Mouse (Mus musculus): ENCODE measurements around the gene Pyroxd1. TPM values are rescaled to one million over a fixed set of nuclear protein-coding genes. Genes with fewer than 3 reads are reported as not detected.
A peak's percentile ranks its signal among the peaks of the same experiment; 100 is the strongest.

Pyroxd1 gene
- polyA plus RNA-seq (2015; fragmentation: Nextera tagmentation; extraction: Ambion mirVana) = 15.8 and 16.7 TPM in 2 replicates

GRCm38 (mm10) chr6:142345440-142346038 lies at the start of gene Pyroxd1:
TSS of gene Pyroxd1 (plus strand) at chr6:142345654.
- Histone ChIP-seq H3K9ac (peak within 1 kb of the TSS; percentile 65), H3K9me3 (no peaks in the 10 kb centered on the region), H3K27ac (peak within 1 kb of the TSS; percentile 88), H3K4me1 (no peaks in the 10 kb centered on the region), H3K27me3 (no peaks in the 10 kb centered on the region), H3K4me2 (peak within 1 kb of the TSS; percentile 49), H3K4me3 (peak within 1 kb of the TSS; percentile 89), H3K36me3 (peaks cover 18% of the 10 kb centered on the region)
- under 1% methylated on average over 47 of the region's 48 CpGs for WGBS
- peak; percentile 91 for ATAC-seq (ENCODE audit: insufficient number of reproducible peaks, low FRiP score, low TSS enrichment, low read depth)

DNA sequence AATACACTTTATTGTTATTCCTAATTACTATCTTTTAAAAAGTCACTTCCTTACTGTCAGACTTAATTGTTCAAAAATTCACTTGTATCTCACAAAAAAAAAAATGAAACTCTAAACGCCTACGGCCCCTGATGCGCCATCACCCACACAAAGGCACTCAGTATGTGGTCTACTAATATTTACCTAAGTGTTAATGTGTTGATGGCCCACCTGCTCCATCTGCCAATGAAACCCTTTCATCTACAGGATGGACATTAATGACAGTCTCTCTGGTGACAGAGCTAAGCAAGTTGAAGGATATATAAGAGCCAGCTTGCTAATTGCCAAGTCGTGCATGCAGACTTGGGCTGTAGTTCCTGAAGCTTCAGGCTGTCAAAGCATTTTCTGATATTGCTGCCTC lies 47.4 kb upstream of the Pyroxd1 start, which contains the start of gene Iapp:
TSS of gene Iapp (plus strand) at position 326 of the 400 bp plus-strand sequence.
- no peak for ATAC-seq (ENCODE audit: insufficient number of reproducible peaks, low FRiP score, low TSS enrichment, low read depth)

DNA sequence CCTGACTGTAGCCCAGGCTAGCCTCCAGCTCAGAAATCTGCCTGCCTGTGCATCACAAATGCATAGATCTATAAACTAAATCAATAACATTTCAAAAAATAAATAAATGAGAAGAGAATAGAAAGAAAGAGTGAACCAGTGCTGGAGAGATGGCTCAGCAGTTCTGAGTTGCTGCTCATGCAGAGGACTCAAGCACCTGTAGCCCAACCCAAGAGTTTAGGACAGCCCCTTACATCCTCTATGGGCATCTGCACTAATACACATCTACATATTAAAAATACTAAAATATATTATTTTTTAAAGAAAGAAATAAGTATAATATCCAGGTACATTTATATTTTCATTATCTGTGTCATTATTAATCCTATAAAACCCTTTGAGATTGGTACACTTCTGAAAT lies 40.4 kb upstream of the Pyroxd1 start:
- Histone ChIP-seq H3K4me1 (no peaks in the 10 kb centered on the region), H3K27me3 (no peaks in the 10 kb centered on the region), H3K9ac (no peak overlapping the region), H3K27ac (no peak overlapping the region), H3K4me3 (no peak overlapping the region), H3K9me3 (no peaks in the 10 kb centered on the region), H3K36me3 (no peaks in the 10 kb centered on the region), H3K4me2 (no peak overlapping the region)
- ATAC-seq (ENCODE audit: insufficient number of reproducible peaks, low FRiP score, low TSS enrichment, low read depth) = no peak

More for the DNA sequence above, 47.4 kb upstream of the Pyroxd1 start, which contains the start of gene Iapp:
- Histone ChIP-seq H3K27me3 (no peaks in the 10 kb centered on the region), H3K27ac (no peak within 1 kb of the TSS), H3K9ac (no peak within 1 kb of the TSS), H3K9me3 (no peaks in the 10 kb centered on the region), H3K4me1 (no peaks in the 10 kb centered on the region), H3K4me3 (no peak within 1 kb of the TSS), H3K36me3 (no peaks in the 10 kb centered on the region), H3K4me2 (no peak within 1 kb of the TSS)
- WGBS = 54% methylated on average over 4 of the region's 4 CpGs

- H3K9me3 ChIP-seq = no peaks in the 10 kb centered on the region
- H3K4me1 ChIP-seq = no peaks in the 10 kb centered on the region
- H3K4me3 ChIP-seq = no peak overlapping the region
- no peak overlapping the region for H3K27ac ChIP-seq
- H3K27me3 ChIP-seq = no peaks in the 10 kb centered on the region
- 84% methylated on average over 5 of the region's 5 CpGs for WGBS
- peak; percentile 48; the same call in 1 of the 2 replicates for ATAC-seq (ENCODE audit: insufficient number of reproducible peaks, low FRiP score, low TSS enrichment, low read depth)
- H3K36me3 ChIP-seq = no peaks in the 10 kb centered on the region
- H3K9ac ChIP-seq = no peak overlapping the region
- H3K4me2 ChIP-seq = no peak overlapping the region
Observed at GRCm38 (mm10) chr6:142314285-142314684, 31.2 kb upstream of the Pyroxd1 start.

DNA sequence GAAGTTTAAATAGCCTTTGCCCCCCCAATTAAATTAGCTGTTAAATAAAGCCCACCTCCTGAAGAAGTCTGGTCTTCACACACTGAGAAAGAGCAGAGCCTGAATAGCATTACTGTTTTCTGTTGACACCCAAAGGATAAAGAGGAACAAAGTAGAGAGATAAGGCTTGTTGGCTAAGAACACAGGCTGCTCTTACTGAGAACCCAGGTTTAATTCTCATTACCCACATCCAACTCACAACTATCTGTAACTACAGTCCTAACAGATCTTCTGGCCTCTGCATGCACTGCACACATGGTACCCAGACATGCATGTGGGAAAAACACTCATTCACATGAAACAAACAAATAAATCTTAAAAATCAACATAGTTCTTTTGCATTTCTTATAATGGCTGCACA lies 28.3 kb upstream of the Pyroxd1 start:
- no peak overlapping the region for H3K4me2 ChIP-seq
- no peak for ATAC-seq (ENCODE audit: insufficient number of reproducible peaks, low FRiP score, low TSS enrichment, low read depth)
- H3K27ac ChIP-seq = no peak overlapping the region
- H3K4me3 ChIP-seq = no peak overlapping the region
- H3K27me3 ChIP-seq = no peaks in the 10 kb centered on the region
- H3K9ac ChIP-seq = no peak overlapping the region
- H3K4me1 ChIP-seq = no peaks in the 10 kb centered on the region
- no peaks in the 10 kb centered on the region for H3K9me3 ChIP-seq
- no peaks in the 10 kb centered on the region for H3K36me3 ChIP-seq

- WGBS = 33% methylated on average over 4 of the region's 4 CpGs
- Histone ChIP-seq H3K9me3 (no peaks in the 10 kb centered on the region), H3K4me3 (no peak within 1 kb of the TSS), H3K4me2 (no peak within 1 kb of the TSS), H3K36me3 (no peaks in the 10 kb centered on the region), H3K27me3 (no peaks in the 10 kb centered on the region), H3K27ac (no peak within 1 kb of the TSS), H3K4me1 (no peaks in the 10 kb centered on the region), H3K9ac (no peak within 1 kb of the TSS)
- no peak for ATAC-seq (ENCODE audit: insufficient number of reproducible peaks, low FRiP score, low TSS enrichment, low read depth)
Observed at GRCm38 (mm10) chr6:142322881-142323280, 22.6 kb upstream of the Pyroxd1 start, which contains the start of gene Slco1a5. TSS of gene Slco1a5 (minus strand) at chr6:142322981.

GRCm38 (mm10) chr6:142326598-142326997 lies 18.9 kb upstream of the Pyroxd1 start:
- no peak overlapping the region for H3K4me3 ChIP-seq
- no peak overlapping the region for H3K4me2 ChIP-seq
- no peaks in the 10 kb centered on the region for H3K27me3 ChIP-seq
- WGBS = 68% methylated on average over 3 of the region's 3 CpGs
- no peak for ATAC-seq (ENCODE audit: insufficient number of reproducible peaks, low FRiP score, low TSS enrichment, low read depth)
- H3K4me1 ChIP-seq = no peaks in the 10 kb centered on the region
- H3K9me3 ChIP-seq = no peaks in the 10 kb centered on the region
- H3K36me3 ChIP-seq = no peaks in the 10 kb centered on the region
- H3K9ac ChIP-seq = no peak overlapping the region
- H3K27ac ChIP-seq = no peak overlapping the region

GRCm38 (mm10) chr6:142329201-142329600 lies 16.3 kb upstream of the Pyroxd1 start:
- Histone ChIP-seq H3K27ac (no peak overlapping the region), H3K27me3 (no peaks in the 10 kb centered on the region), H3K4me2 (no peak overlapping the region), H3K4me3 (no peak overlapping the region), H3K36me3 (no peaks in the 10 kb centered on the region), H3K9me3 (no peaks in the 10 kb centered on the region), H3K9ac (no peak overlapping the region), H3K4me1 (no peaks in the 10 kb centered on the region)
- ATAC-seq (ENCODE audit: insufficient number of reproducible peaks, low FRiP score, low TSS enrichment, low read depth) = no peak
- 54% methylated on average over 1 of the region's 1 CpGs for WGBS

DNA sequence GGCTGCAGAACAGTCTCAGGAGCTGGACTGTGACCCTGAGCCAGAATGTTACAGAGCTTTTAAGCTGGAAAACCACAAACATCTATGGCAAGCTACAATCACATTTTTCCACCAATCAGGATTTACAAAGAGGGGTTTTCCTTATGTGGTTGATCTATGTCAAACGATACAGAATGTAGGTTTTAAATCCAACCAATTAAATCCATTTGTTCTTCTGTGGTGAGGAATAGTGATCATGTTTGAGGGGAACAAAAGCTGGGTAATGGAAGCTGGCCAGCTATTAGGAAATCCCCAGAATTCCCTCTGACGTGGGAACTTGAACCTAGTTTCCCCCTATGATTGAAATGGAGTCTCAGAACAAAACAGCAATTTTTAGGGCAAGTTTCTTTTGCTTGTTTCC lies 6.5 kb upstream of the Pyroxd1 start:
- Histone ChIP-seq H3K4me3 (no peak overlapping the region), H3K4me1 (no peaks in the 10 kb centered on the region), H3K9me3 (no peaks in the 10 kb centered on the region), H3K27ac (no peak overlapping the region), H3K9ac (no peak overlapping the region), H3K27me3 (no peaks in the 10 kb centered on the region), H3K4me2 (no peak overlapping the region), H3K36me3 (no peaks in the 10 kb centered on the region)
- ATAC-seq (ENCODE audit: insufficient number of reproducible peaks, low FRiP score, low TSS enrichment, low read depth) = no peak
- 48% methylated on average over 2 of the region's 2 CpGs for WGBS

DNA sequence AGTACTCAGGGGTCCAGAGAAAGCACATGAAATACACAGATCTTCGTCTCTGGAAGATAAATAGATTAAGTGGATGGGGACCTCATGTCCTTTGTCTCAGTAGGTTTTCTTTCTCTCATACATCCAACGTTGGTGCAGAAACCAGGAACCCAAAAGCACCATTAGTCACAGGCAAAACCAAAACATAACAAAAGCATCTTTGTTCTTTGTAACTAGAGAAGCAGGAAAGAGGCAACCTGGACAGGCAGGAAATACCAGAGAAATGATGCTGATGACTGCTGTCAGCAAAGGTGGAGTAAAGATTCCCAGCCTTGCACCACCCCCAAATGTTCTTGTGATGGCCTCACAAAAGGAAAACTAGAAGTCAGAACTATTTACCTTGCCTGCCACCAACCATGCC lies 5.9 kb upstream of the Pyroxd1 start:
- no peaks in the 10 kb centered on the region for H3K36me3 ChIP-seq
- H3K4me1 ChIP-seq = no peaks in the 10 kb centered on the region
- H3K4me3 ChIP-seq = no peak overlapping the region
- H3K9me3 ChIP-seq = no peaks in the 10 kb centered on the region
- ATAC-seq (ENCODE audit: insufficient number of reproducible peaks, low FRiP score, low TSS enrichment, low read depth) = no peak
- H3K27ac ChIP-seq = no peak overlapping the region
- no peak overlapping the region for H3K4me2 ChIP-seq
- H3K27me3 ChIP-seq = no peaks in the 10 kb centered on the region
- 57% methylated on average over 2 of the region's 2 CpGs for WGBS
- no peak overlapping the region for H3K9ac ChIP-seq

DNA sequence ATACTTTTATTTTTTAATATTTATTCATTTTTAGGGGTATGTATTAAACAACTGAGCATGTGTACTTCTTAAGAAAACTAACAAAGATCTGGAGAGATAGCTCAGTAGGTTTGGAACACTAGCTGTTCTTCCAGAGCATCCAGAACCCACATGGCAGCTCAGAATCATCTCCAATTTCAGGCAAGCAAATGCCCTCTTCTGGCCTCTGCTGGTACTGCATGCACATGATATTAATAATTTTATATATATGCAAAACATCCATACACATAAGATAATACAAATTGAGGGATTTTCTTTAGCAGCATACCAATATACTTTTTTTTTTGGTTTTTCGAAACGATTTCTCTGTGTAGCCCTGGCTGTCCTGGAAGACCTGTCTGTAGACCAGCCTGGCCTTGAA lies 1.9 kb upstream of the Pyroxd1 start:
- H3K27ac ChIP-seq = no peak overlapping the region
- no peak overlapping the region for H3K4me2 ChIP-seq
- H3K36me3 ChIP-seq = peaks cover 1% of the 10 kb centered on the region; the same call in 1 of the 2 replicates
- WGBS = 81% methylated on average over 2 of the region's 2 CpGs
- no peaks in the 10 kb centered on the region for H3K27me3 ChIP-seq
- no peak overlapping the region for H3K4me3 ChIP-seq
- no peaks in the 10 kb centered on the region for H3K4me1 ChIP-seq
- ATAC-seq (ENCODE audit: insufficient number of reproducible peaks, low FRiP score, low TSS enrichment, low read depth) = no peak
- no peaks in the 10 kb centered on the region for H3K9me3 ChIP-seq
- no peak overlapping the region for H3K9ac ChIP-seq

DNA sequence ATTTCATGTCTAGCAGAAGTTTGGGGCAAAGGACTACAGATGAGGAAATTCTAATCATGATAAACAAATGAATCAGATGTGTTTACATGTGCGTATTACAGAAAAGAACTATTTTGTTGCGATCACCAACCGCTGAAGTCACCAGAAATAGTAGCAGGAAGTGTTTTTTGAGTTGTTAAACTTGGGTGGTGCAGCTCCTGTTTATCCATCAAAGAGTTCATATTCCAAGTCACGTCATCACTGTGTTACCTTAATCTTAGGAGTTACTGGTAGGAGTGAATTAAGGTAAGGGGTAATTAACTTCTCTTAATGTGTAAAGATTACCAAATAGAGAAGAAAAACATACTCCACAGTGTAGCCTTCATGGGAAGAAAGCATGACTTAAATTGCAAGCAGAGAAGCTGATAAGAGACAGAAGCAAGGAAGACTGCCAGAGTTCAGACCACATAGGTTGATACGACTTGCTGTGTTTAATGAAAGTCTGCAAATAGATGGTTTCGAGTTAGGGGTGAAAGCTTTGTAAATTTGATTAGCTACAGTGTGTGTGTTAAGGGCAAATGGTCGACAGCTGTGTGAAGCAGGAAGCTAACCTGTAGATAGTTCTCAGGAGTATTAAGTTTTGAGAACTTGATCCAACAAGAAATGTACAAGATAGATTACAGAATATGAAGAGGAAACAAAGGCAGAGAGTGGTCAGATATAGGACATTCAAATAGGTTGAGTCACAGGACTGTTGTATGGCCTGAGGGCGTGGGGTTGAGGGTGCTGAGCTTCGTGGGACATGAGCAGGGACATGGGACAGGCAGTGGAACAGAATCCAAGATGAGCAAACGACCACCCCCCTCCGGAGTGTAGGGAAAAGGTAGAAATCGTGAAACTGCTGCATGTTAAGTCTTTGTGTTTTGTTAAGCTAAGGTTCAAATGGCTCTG lies 992 bp downstream of the Pyroxd1 start:
- peak overlapping the region; percentile 65; the same call in 1 of the 2 replicates for H3K9ac ChIP-seq
- H3K36me3 ChIP-seq = peaks cover 26% of the 10 kb centered on the region
- no peaks in the 10 kb centered on the region for H3K4me1 ChIP-seq
- H3K4me2 ChIP-seq = peak overlapping the region; percentile 49
- H3K4me3 ChIP-seq = peak overlapping the region; percentile 89
- H3K27me3 ChIP-seq = no peaks in the 10 kb centered on the region
- peak overlapping the region; percentile 88; the same call in 1 of the 2 replicates for H3K27ac ChIP-seq
- WGBS = 42% methylated on average over 12 of the region's 12 CpGs
- ATAC-seq (ENCODE audit: insufficient number of reproducible peaks, low FRiP score, low TSS enrichment, low read depth) = no peak
- H3K9me3 ChIP-seq = no peaks in the 10 kb centered on the region

Data from limb, embryonic 15.5 days (tissue).